ENCODE assay signal across 10 mouse cellular contexts in the genomic region with DNA sequence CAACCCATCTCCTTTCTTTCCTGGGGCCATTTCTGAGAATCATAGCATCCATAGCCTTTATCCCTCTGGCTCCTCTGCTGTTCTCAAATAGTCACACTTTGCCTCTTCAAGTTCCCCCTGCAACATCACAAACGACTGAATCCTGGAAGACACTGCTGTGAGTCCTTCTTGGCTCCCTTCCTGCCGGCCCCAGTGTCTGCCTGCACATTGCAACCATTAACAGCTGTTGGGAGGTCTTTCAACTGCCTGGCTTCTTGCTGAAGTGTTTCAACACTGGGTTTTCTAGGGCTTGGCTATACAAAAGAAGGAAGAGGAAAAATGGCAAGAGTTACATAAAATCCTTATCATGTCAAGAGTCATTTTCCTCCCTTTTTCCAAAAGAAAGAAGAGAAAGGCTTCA.
DNase-seq lines count a peak whose midpoint lies in the region; ATAC-seq and TF ChIP-seq lines count a peak whose summit lies in the region.
"Had no signal": no experiment of that assay in that cellular context is flagged by ENCODE, and none has a peak within 500 bp of the region (broad histone marks: within the 10 kb centered on the region; RNA-seq: fewer than 3 reads in every experiment).

No protein-coding gene starts in this region.

- no peak for TF ChIP-seq CTCF in midbrain, postnatal 0 days (IDR thresholded peaks at IDR 0.05)

- no peak overlapping the region for H3K9ac ChIP-seq in midbrain, embryonic 11.5 days (ENCODE audit: low read length)
- no peak overlapping the region for H3K9ac ChIP-seq in midbrain, postnatal 0 days (replicated peaks; ENCODE audit: low read length, poor library complexity, severe bottlenecking)

- peak; percentile 38 to 49 for DNase-seq in heart, adult 18-20 months
- no peak for DNase-seq in heart, postnatal 36 days
- DNase-seq in midbrain, embryonic 11.5 days (ENCODE audit: low spot score, missing footprints) = peak; percentile 77
- no peak for DNase-seq in midbrain, postnatal 0 days (ENCODE audit: low spot score)
- DNase-seq in limb, embryonic 10.5 days (ENCODE audit: low spot score) = no peak
- DNase-seq in adrenal gland, adult 2 months = no peak
- no peak for DNase-seq in adrenal gland, adult 8-10 months
- DNase-seq: cerebellum, postnatal 14 days; kidney, adult 18-20 months; thymus, postnatal 25 days had no signal

- no peak overlapping the region for H3K4me3 ChIP-seq in midbrain, embryonic 11.5 days (ENCODE audit: low read depth, low read length)
- no peak overlapping the region for H3K4me3 ChIP-seq in midbrain, postnatal 0 days (ENCODE audit: low read depth, low read length)
- no peak overlapping the region for H3K4me3 ChIP-seq in limb, embryonic 10.5 days

- no peak overlapping the region for H3K27ac ChIP-seq in midbrain, embryonic 11.5 days (ENCODE audit: low read depth, low read length)
- no peak overlapping the region for H3K27ac ChIP-seq in midbrain, postnatal 0 days (ENCODE audit: low read depth, low read length)
- H3K27ac ChIP-seq in limb, embryonic 10.5 days = peak overlapping the region; percentile 68

- no peaks in the 10 kb centered on the region for H3K9me3 ChIP-seq in midbrain, embryonic 11.5 days (ENCODE audit: control insufficient read depth, low read length)
- H3K9me3 ChIP-seq in midbrain, postnatal 0 days (ENCODE audit: low read length) = no peaks in the 10 kb centered on the region
- H3K9me3 ChIP-seq in limb, embryonic 10.5 days (replicated peaks) = no peaks in the 10 kb centered on the region

- no peak overlapping the region for H3K4me2 ChIP-seq in midbrain, embryonic 11.5 days
- no peak overlapping the region for H3K4me2 ChIP-seq in midbrain, postnatal 0 days (ENCODE audit: low read depth, low read length, poor library complexity, severe bottlenecking)

- 44% methylated on average over 2 of the region's 2 CpGs for WGBS in midbrain, embryonic 11.5 days
- WGBS in midbrain, postnatal 0 days = 49% methylated on average over 2 of the region's 2 CpGs
- 35% methylated on average over 2 of the region's 2 CpGs for WGBS in limb, embryonic 10.5 days

- peaks cover 37% of the 10 kb centered on the region for H3K4me1 ChIP-seq in midbrain, embryonic 11.5 days (ENCODE audit: control insufficient read depth, insufficient read depth, low read length)
- H3K4me1 ChIP-seq in midbrain, postnatal 0 days (ENCODE audit: insufficient read depth, low read length) = peaks cover 4% of the 10 kb centered on the region; the same call in 1 of the 2 replicates
- H3K4me1 ChIP-seq in limb, embryonic 10.5 days = peaks cover 80% of the 10 kb centered on the region

- intact Hi-C loops in heart, postnatal 36 days (cut with DNase I) = no loop called here

- no peaks in the 10 kb centered on the region for H3K36me3 ChIP-seq in midbrain, embryonic 11.5 days (ENCODE audit: control insufficient read depth, insufficient read depth, low read length)
- H3K36me3 ChIP-seq in midbrain, postnatal 0 days (ENCODE audit: insufficient read depth, low read length) = no peaks in the 10 kb centered on the region
- 0 out of 2 replicates have a peak, but pooled peaks cover 3% of the 10 kb centered on the region for H3K36me3 ChIP-seq in limb, embryonic 10.5 days

- no peak for ATAC-seq in midbrain, embryonic 11.5 days (ENCODE audit: low FRiP score)
- no peak for ATAC-seq in midbrain, postnatal 0 days (ENCODE audit: low FRiP score)

- no peaks in the 10 kb centered on the region for H3K27me3 ChIP-seq in midbrain, embryonic 11.5 days (ENCODE audit: control insufficient read depth, insufficient read depth, low read length)
- no peaks in the 10 kb centered on the region for H3K27me3 ChIP-seq in midbrain, postnatal 0 days (ENCODE audit: insufficient read depth, low read length)
- no peaks in the 10 kb centered on the region for H3K27me3 ChIP-seq in limb, embryonic 10.5 days (ENCODE audit: low read depth, poor library complexity, severe bottlenecking)

Comparison
In these comparisons a context has a peak if more than half of its experiments do, and no peak if none do; other contexts are left out.
1. DNase-seq: peak in heart, adult 18-20 months (2 of 2) and midbrain, embryonic 11.5 days (single experiment); none in heart, postnatal 36 days (0 of 2), midbrain, postnatal 0 days (single experiment), limb, embryonic 10.5 days (single experiment), adrenal gland, adult 2 months (single experiment) and adrenal gland, adult 8-10 months (single experiment).